Mouse (Mus musculus) CH12.LX (cell line): ENCODE measurements around the gene Kif26b. TPM values are rescaled to one million over a fixed set of nuclear protein-coding genes. Genes with fewer than 3 reads are reported as not detected.

Source experiments
- DNase-seq: peaks from one replicate; pipeline ENCODE4 v3.0.0-alpha.2; 2013; ENCODE audit errors: extremely low read depth
- H3K27ac ChIP-seq: 2 replicates; pipeline ENCODE4 v1.5.1; 2012; ENCODE audit warnings: low read depth, mild to moderate bottlenecking, control low read depth, moderate library complexity; ENCODE audit not compliant: insufficient read depth
- H3K27me3 ChIP-seq: replicated peaks from 2 replicates; pipeline ENCODE3; 2012; ENCODE audit warnings: inconsistent platforms
- H3K36me3 ChIP-seq, 2 experiments: replicated peaks in 1 of 2; 2 replicates each; pipeline versions ENCODE3 to v1.6.1; 2012; ENCODE audit warnings: inconsistent platforms in 1 of 2, low read length in 1 of 2, mild to moderate bottlenecking in 1 of 2, mixed read lengths in 1 of 2, moderate library complexity in 1 of 2; ENCODE audit not compliant: control insufficient read depth in 1 of 2, insufficient read depth in 1 of 2
- H3K4me1 ChIP-seq, 2 experiments: 2 replicates each; pipeline ENCODE4 v1.6.1; 2012; ENCODE audit warnings: inconsistent platforms in 1 of 2, moderate library complexity in 1 of 2; ENCODE audit not compliant: insufficient read depth in 2 of 2, control insufficient read depth in 1 of 2
- H3K4me2 ChIP-seq: 2 replicates; pipeline ENCODE4 v1.6.1; 2012; ENCODE audit warnings: low read depth, mild to moderate bottlenecking, control low read depth; ENCODE audit not compliant: poor library complexity, insufficient read depth, severe bottlenecking
- H3K4me3 ChIP-seq, 3 experiments: fragments of 150-350 bp in 1 of 3; sonication (generic) in 1 of 3; replicated peaks in 1 of 3; 2 replicates each; pipeline versions ENCODE3 to v1.5.1; 2011 to 2012; ENCODE audit warnings: low read depth in 2 of 3, low read length in 2 of 3, mild to moderate bottlenecking in 2 of 3, moderate library complexity in 2 of 3, control low read depth in 1 of 3, improper control_type of control experiment in 1 of 3, inconsistent platforms in 1 of 3, mixed read lengths in 1 of 3; ENCODE audit not compliant: poor library complexity in 1 of 3
- H3K79me2 ChIP-seq: replicated peaks from 2 replicates; pipeline ENCODE4 v1.6.1; 2012; ENCODE audit warnings: mild to moderate bottlenecking, moderate library complexity; ENCODE audit not compliant: control insufficient read depth, poor library complexity, insufficient read depth, severe bottlenecking; ENCODE audit errors: extremely low read depth
- H3K9ac ChIP-seq: 2 replicates; pipeline ENCODE4 v1.6.1; 2012; ENCODE audit warnings: low read depth, mild to moderate bottlenecking, control low read depth, moderate library complexity; ENCODE audit not compliant: insufficient read depth
- H3K9me3 ChIP-seq: replicated peaks from 2 replicates; pipeline ENCODE3; 2012; ENCODE audit warnings: low read length, inconsistent platforms, mixed read lengths
- CHD1 ChIP-seq: IDR thresholded peaks from 2 replicates; pipeline ENCODE4 v1.6.1; 2012; ENCODE audit warnings: low read depth, low read length, improper control_type of control experiment, inconsistent platforms
- CHD2 ChIP-seq: IDR thresholded peaks from 2 replicates; pipeline ENCODE4 v1.6.1; 2011; ENCODE audit warnings: low read length, improper control_type of control experiment
- CTCF ChIP-seq, 2 experiments: IDR thresholded peaks in 1 of 2; conservative IDR thresholded peaks in 1 of 2; 2 replicates each; pipeline ENCODE4 v1.5.1; 2011 to 2012; ENCODE audit warnings: low read depth in 2 of 2, low read length in 2 of 2, improper control_type of control experiment in 1 of 2, inconsistent platforms in 1 of 2, mild to moderate bottlenecking in 1 of 2, moderate library complexity in 1 of 2
- EP300 ChIP-seq: IDR thresholded peaks from 2 replicates; pipeline ENCODE4 v1.6.1; 2011; ENCODE audit warnings: low read length, improper control_type of control experiment
- GABPA ChIP-seq: IDR thresholded peaks from 2 replicates; pipeline ENCODE4 v1.6.1; 2012; ENCODE audit warnings: low read depth, low read length, improper control_type of control experiment, inconsistent platforms; ENCODE audit not compliant: insufficient replicate concordance
- HCFC1 ChIP-seq: IDR thresholded peaks from 2 replicates; pipeline ENCODE4 v1.6.1; 2012; ENCODE audit warnings: low read depth, mild to moderate bottlenecking, inconsistent platforms, low read length, improper control_type of control experiment
- IRF4 ChIP-seq: IDR thresholded peaks from 2 replicates; pipeline ENCODE4 v1.6.1; 2014; ENCODE audit warnings: low read depth, mild to moderate bottlenecking, inconsistent platforms, low read length, improper control_type of control experiment
- JUN ChIP-seq: IDR thresholded peaks from 2 replicates; pipeline ENCODE4 v1.6.1; 2011; ENCODE audit warnings: low read depth, mild to moderate bottlenecking, low read length, improper control_type of control experiment, moderate library complexity; ENCODE audit not compliant: insufficient read depth
- MAFK ChIP-seq: IDR thresholded peaks from 2 replicates; pipeline ENCODE4 v1.6.1; 2011; ENCODE audit warnings: low read length, improper control_type of control experiment; ENCODE audit not compliant: insufficient replicate concordance
- MAX ChIP-seq: IDR thresholded peaks from 2 replicates; pipeline ENCODE4 v1.6.1; 2011; ENCODE audit warnings: low read length, improper control_type of control experiment
- MAZ ChIP-seq: IDR thresholded peaks from 2 replicates; pipeline ENCODE4 v1.6.1; 2012; ENCODE audit warnings: low read depth, mild to moderate bottlenecking, inconsistent platforms, low read length, improper control_type of control experiment, moderate library complexity
- MXI1 ChIP-seq: IDR thresholded peaks from 2 replicates; pipeline ENCODE4 v1.6.1; 2011; ENCODE audit warnings: mild to moderate bottlenecking, low read depth, low read length, improper control_type of control experiment
- NELFE ChIP-seq: IDR thresholded peaks from 2 replicates; pipeline ENCODE4 v1.6.1; 2011; ENCODE audit warnings: low read depth, low read length, improper control_type of control experiment
- NRF1 ChIP-seq: IDR thresholded peaks from 2 replicates; pipeline ENCODE4 v1.6.1; 2014; ENCODE audit warnings: low read depth, mild to moderate bottlenecking, inconsistent platforms, low read length, improper control_type of control experiment, moderate library complexity
- PAX5 ChIP-seq: IDR thresholded peaks from 2 replicates; pipeline ENCODE4 v1.6.1; 2012; ENCODE audit warnings: low read length, inconsistent platforms, mixed read lengths
- POLR2A ChIP-seq: IDR thresholded peaks from 2 replicates; pipeline ENCODE4 v1.6.1; 2011; ENCODE audit warnings: low read depth, mild to moderate bottlenecking, improper control_type of control experiment, low read length
- POLR2AphosphoS2 ChIP-seq: IDR thresholded peaks from 2 replicates; pipeline ENCODE4 v1.6.1; 2011; ENCODE audit warnings: low read depth, low read length, improper control_type of control experiment
- RAD21 ChIP-seq: IDR thresholded peaks from 2 replicates; pipeline ENCODE4 v1.6.1; 2011; ENCODE audit warnings: low read depth, mild to moderate bottlenecking, low read length, improper control_type of control experiment, moderate library complexity
- RCOR1 ChIP-seq: conservative IDR thresholded peaks from 2 replicates; pipeline ENCODE4 v1.6.1; 2012; ENCODE audit warnings: low read depth, mild to moderate bottlenecking, inconsistent platforms, low read length, improper control_type of control experiment
- SIN3A ChIP-seq: IDR thresholded peaks from 2 replicates; pipeline ENCODE4 v1.6.1; 2012; ENCODE audit warnings: low read length, improper control_type of control experiment, inconsistent platforms
- TBP ChIP-seq: conservative IDR thresholded peaks from 2 replicates; pipeline ENCODE4 v1.6.1; 2011; ENCODE audit warnings: low read depth, low read length, improper control_type of control experiment
- UBTF ChIP-seq: IDR thresholded peaks from 2 replicates; pipeline ENCODE4 v1.6.1; 2012; ENCODE audit warnings: low read depth, mild to moderate bottlenecking, inconsistent platforms, low read length, improper control_type of control experiment, moderate library complexity
- USF1 ChIP-seq: IDR thresholded peaks from 2 replicates; pipeline ENCODE4 v1.6.1; 2014; ENCODE audit warnings: low read depth, mild to moderate bottlenecking, inconsistent platforms, low read length, improper control_type of control experiment
- ZKSCAN1 ChIP-seq: IDR thresholded peaks from 2 replicates; pipeline ENCODE4 v1.6.1; 2012; ENCODE audit warnings: low read depth, inconsistent platforms, low read length, improper control_type of control experiment, borderline replicate concordance
- ZMIZ1 ChIP-seq: IDR thresholded peaks from 2 replicates; pipeline ENCODE4 v1.6.1; 2012; ENCODE audit warnings: low read depth, mild to moderate bottlenecking, inconsistent platforms, low read length, improper control_type of control experiment
- ZNF384 ChIP-seq: IDR thresholded peaks from 2 replicates; pipeline ENCODE4 v1.6.1; 2012; ENCODE audit warnings: low read depth, low read length, improper control_type of control experiment, inconsistent platforms
- dilution Hi-C: fragments of 300-500 bp; cut with MboI; formaldehyde crosslinking; loops from 2 replicates; pipeline ENCODE4 v1.14.3; 2020; ENCODE audit warnings: low sequenced_read_pairs; ENCODE audit not compliant: extremely low pct_unique_long_range_greater_than_20kb, extremely low pct_ligation_motif_present
- in situ Hi-C: fragments of 300-500 bp; cut with MboI; formaldehyde crosslinking; loops from 3 replicates; pipeline ENCODE4 v1.14.3; 2019; ENCODE audit warnings: low sequenced_read_pairs, low pct_ligation_motif_present, low pct_unique_long_range_greater_than_20kb, mixed read lengths
- polyA plus RNA-seq: library from polyadenylated mRNA; unstranded; fragments of >175 nt; gene quantifications from 2 replicates; pipeline ENCODE4 v1.2.1, GENCODE M21; 2012; ENCODE audit warnings: low read depth; ENCODE audit not compliant: insufficient read length
- total RNA-seq, 2 experiments: library from RNA; depleted of rRNA; stranded (reverse); fragments of 300-350 nt in 1 of 2; fragments of >200 nt in 1 of 2; gene quantifications; 2 replicates each; pipeline ENCODE4 v1.2.3; 2012 to 2014

Gene Kif26b
- total and polyA plus RNA-seq, 3 experiments = 0.09 TPM; not detected in 2

GRCm38 (mm10) chr1:178623889-178624288, 95.0 kb downstream of the Kif26b start:
- Histone ChIP-seq H3K27ac (no peak overlapping the region), H3K4me3 (no peak overlapping the region), H3K9me3 (no peaks in the 10 kb centered on the region), H3K36me3 (no peaks in the 10 kb centered on the region), H3K9ac (no peak overlapping the region), H3K27me3 (no peaks in the 10 kb centered on the region), H3K4me1 (no peaks in the 10 kb centered on the region), H3K4me2 (no peak overlapping the region), H3K79me2 (no peaks in the 10 kb centered on the region)
- no peak for TF ChIP-seq MXI1
- no peak for TF ChIP-seq TBP
- TF ChIP-seq IRF4 = no peak
- TF ChIP-seq PAX5 = no peak
- TF ChIP-seq USF1 = no peak
- no peak for TF ChIP-seq RAD21
- no peak for TF ChIP-seq NELFE
- TF ChIP-seq EP300 = no peak
- dilution Hi-C loops (no loop called here), in situ Hi-C loops (no loop called here)
- no peak for DNase-seq

GRCm38 (mm10) chr1:178626961-178627381, 98.0 kb downstream of the Kif26b start:
- Histone ChIP-seq H3K27ac (no peak overlapping the region), H3K27me3 (no peaks in the 10 kb centered on the region), H3K4me2 (no peak overlapping the region)

GRCm38 (mm10) chr1:178630042-178630441, 101.1 kb downstream of the Kif26b start:
- Histone ChIP-seq H3K79me2 (no peaks in the 10 kb centered on the region), H3K4me2 (no peak overlapping the region), H3K4me3 (no peak overlapping the region), H3K27me3 (no peaks in the 10 kb centered on the region), H3K4me1 (no peaks in the 10 kb centered on the region), H3K27ac (no peak overlapping the region), H3K9me3 (no peaks in the 10 kb centered on the region), H3K36me3 (no peaks in the 10 kb centered on the region), H3K9ac (no peak overlapping the region)
- dilution Hi-C loops (no loop called here), in situ Hi-C loops (no loop called here)
- DNase-seq = no peak
- TF ChIP-seq EP300 (no peak), UBTF (no peak), CTCF (conservative IDR thresholded peaks at IDR 0.05 in 1 of 2, IDR thresholded peaks at IDR 0.05 in 1 of 2; ENCODE audit: low read depth in 2 of 2, low read length in 2 of 2) (no peak), ZMIZ1 (no peak), RCOR1 (no peak), MAZ (no peak), SIN3A (no peak), CHD1 (no peak), GABPA (no peak), ZNF384 (no peak)

More at GRCm38 (mm10) chr1:178626961-178627381, 98.0 kb downstream of the Kif26b start:
- no peaks in the 10 kb centered on the region for H3K79me2 ChIP-seq
- dilution Hi-C loops (no loop called here), in situ Hi-C loops (no loop called here)
- no peak for DNase-seq
- no peaks in the 10 kb centered on the region for H3K9me3 ChIP-seq
- no peak overlapping the region for H3K4me3 ChIP-seq
- no peaks in the 10 kb centered on the region for H3K36me3 ChIP-seq
- no peaks in the 10 kb centered on the region for H3K4me1 ChIP-seq
- no peak overlapping the region for H3K9ac ChIP-seq
- TF ChIP-seq PAX5 (no peak), SIN3A (no peak), NRF1 (no peak), USF1 (no peak), CHD2 (no peak), ZKSCAN1 (no peak), JUN (no peak), POLR2AphosphoS2 (no peak), EP300 (no peak), POLR2A (no peak), MXI1 (no peak), MAFK (no peak), HCFC1 (no peak), MAX (no peak)
- TF ChIP-seq, all 38 proteins: peak for 0
